Mouse (Mus musculus) hindbrain, embryonic 16.5 days (tissue): ENCODE measurements around the gene Mrtfa. TPM values are rescaled to one million over a fixed set of nuclear protein-coding genes. Genes with fewer than 3 reads are reported as not detected.

Source experiments
- ATAC-seq: fragments of 200-750 bp; cut with Nextera tagmentation; 2 replicates; pipeline ENCODE4 v1.8.0; 2017; ENCODE audit warnings: moderate TSS enrichment, moderate library complexity
- H3K27ac ChIP-seq: fragments of 300-500 bp; sonication (generic); 2 replicates; pipeline ENCODE4 v1.5.1; 2014; ENCODE audit warnings: low read depth, mild to moderate bottlenecking, control low read depth, low read length, moderate library complexity
- H3K27me3 ChIP-seq: fragments of 300-500 bp; sonication (generic); replicated peaks from 2 replicates; pipeline ENCODE4 v1.6.1; 2014; ENCODE audit warnings: low read length; ENCODE audit not compliant: control insufficient read depth, insufficient read depth
- H3K36me3 ChIP-seq: fragments of 300-500 bp; sonication (generic); 2 replicates; pipeline ENCODE4 v1.6.1; 2014; ENCODE audit warnings: mild to moderate bottlenecking, low read length, moderate library complexity, mixed read lengths; ENCODE audit not compliant: control insufficient read depth, insufficient read depth
- H3K4me1 ChIP-seq: fragments of 300-500 bp; sonication (generic); 2 replicates; pipeline ENCODE4 v1.6.1; 2014; ENCODE audit warnings: low read depth, low read length; ENCODE audit not compliant: control insufficient read depth, insufficient read depth
- H3K4me2 ChIP-seq: fragments of 300-500 bp; sonication (generic); 2 replicates; pipeline ENCODE4 v1.6.1; 2014; ENCODE audit warnings: mild to moderate bottlenecking, low read length, control low read depth, moderate library complexity
- H3K4me3 ChIP-seq: fragments of 300-500 bp; sonication (generic); 2 replicates; pipeline ENCODE4 v1.5.1; 2014; ENCODE audit warnings: mild to moderate bottlenecking, low read length, control low read depth, moderate library complexity
- H3K9ac ChIP-seq: fragments of 300-500 bp; sonication (generic); 2 replicates; pipeline ENCODE4 v1.6.1; 2014; ENCODE audit warnings: low read depth, mild to moderate bottlenecking, control low read depth, low read length, moderate library complexity
- H3K9me3 ChIP-seq: fragments of 300-500 bp; sonication (generic); 2 replicates; pipeline ENCODE4 v1.6.1; 2014; ENCODE audit warnings: mild to moderate bottlenecking, low read length, moderate library complexity; ENCODE audit not compliant: control insufficient read depth
- WGBS: fragments of 180-500 bp; shearing (Covaris S2); extraction: QIAGEN DNeasy Blood & Tissue Kit; methylation state at CpG from one replicate; pipeline ENCODE4 v1.1.7; 2014; 5-methylcytosine and 5-hydroxymethylcytosine counted together
- polyA plus RNA-seq: library from polyadenylated mRNA; unstranded; fragments of >200 nt; fragmentation: Nextera tagmentation; extraction: Ambion mirVana; gene quantifications from 2 replicates; pipeline ENCODE4 v1.2.1, GENCODE M21; 2015

Mrtfa gene
- polyA plus RNA-seq, 1 experiment from 2014 or later, result 24.1 TPM

DNA sequence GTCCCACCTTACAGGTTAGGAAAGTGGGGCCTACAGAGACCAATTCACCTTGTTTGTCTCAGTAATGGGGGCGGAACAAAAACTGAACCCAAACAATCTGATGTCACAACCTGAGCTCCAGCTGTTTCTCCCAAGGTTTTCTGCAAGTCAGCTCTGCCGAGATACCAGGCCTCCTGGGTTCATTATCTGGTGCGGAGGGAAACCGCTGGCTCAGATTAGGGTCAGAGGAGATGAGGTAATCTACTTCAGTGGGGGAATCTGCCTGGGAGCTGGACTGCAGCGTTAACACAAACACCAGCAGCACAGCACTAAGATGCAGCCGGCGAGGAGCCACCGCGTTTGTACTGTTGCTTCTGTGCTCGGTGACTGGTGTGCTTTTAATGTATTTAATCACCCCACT, 143.1 kb downstream of the Mrtfa start:
- Histone ChIP-seq H3K4me1 (no peaks in the 10 kb centered on the region), H3K4me3 (no peak overlapping the region), H3K9me3 (no peaks in the 10 kb centered on the region), H3K27me3 (no peaks in the 10 kb centered on the region), H3K4me2 (no peak overlapping the region), H3K9ac (no peak overlapping the region), H3K27ac (no peak overlapping the region), H3K36me3 (no peaks in the 10 kb centered on the region)
- WGBS, result 66% methylated on average over 10 of the region's 10 CpGs
- ATAC-seq, result no peak

GRCm38 (mm10) chr15:81046061-81046460, 144.5 kb downstream of the Mrtfa start:
- WGBS, result 96% methylated on average over 7 of the region's 7 CpGs
- Histone ChIP-seq H3K27ac (no peak overlapping the region), H3K4me3 (no peak overlapping the region), H3K4me2 (no peak overlapping the region), H3K36me3 (no peaks in the 10 kb centered on the region), H3K9ac (no peak overlapping the region), H3K9me3 (no peaks in the 10 kb centered on the region), H3K27me3 (no peaks in the 10 kb centered on the region), H3K4me1 (no peaks in the 10 kb centered on the region)
- no peak for ATAC-seq

GRCm38 (mm10) chr15:81045336-81045735, 145.2 kb downstream of the Mrtfa start:
- Histone ChIP-seq H3K27me3 (no peaks in the 10 kb centered on the region), H3K36me3 (no peaks in the 10 kb centered on the region), H3K9me3 (no peaks in the 10 kb centered on the region), H3K27ac (no peak overlapping the region), H3K4me2 (no peak overlapping the region), H3K9ac (no peak overlapping the region), H3K4me1 (no peaks in the 10 kb centered on the region), H3K4me3 (no peak overlapping the region)
- WGBS, result 94% methylated on average over 4 of the region's 4 CpGs
- ATAC-seq, result no peak

- Histone ChIP-seq H3K36me3 (no peaks in the 10 kb centered on the region), H3K9me3 (no peaks in the 10 kb centered on the region), H3K27me3 (no peaks in the 10 kb centered on the region), H3K4me2 (no peak overlapping the region), H3K4me3 (no peak overlapping the region), H3K9ac (no peak overlapping the region), H3K4me1 (no peaks in the 10 kb centered on the region), H3K27ac (no peak overlapping the region)
- no peak for ATAC-seq
- 87% methylated on average over 9 of the region's 9 CpGs for WGBS
These were observed 146.1 kb downstream of the Mrtfa start for GRCm38 (mm10) chr15:81044446-81044845.

DNA sequence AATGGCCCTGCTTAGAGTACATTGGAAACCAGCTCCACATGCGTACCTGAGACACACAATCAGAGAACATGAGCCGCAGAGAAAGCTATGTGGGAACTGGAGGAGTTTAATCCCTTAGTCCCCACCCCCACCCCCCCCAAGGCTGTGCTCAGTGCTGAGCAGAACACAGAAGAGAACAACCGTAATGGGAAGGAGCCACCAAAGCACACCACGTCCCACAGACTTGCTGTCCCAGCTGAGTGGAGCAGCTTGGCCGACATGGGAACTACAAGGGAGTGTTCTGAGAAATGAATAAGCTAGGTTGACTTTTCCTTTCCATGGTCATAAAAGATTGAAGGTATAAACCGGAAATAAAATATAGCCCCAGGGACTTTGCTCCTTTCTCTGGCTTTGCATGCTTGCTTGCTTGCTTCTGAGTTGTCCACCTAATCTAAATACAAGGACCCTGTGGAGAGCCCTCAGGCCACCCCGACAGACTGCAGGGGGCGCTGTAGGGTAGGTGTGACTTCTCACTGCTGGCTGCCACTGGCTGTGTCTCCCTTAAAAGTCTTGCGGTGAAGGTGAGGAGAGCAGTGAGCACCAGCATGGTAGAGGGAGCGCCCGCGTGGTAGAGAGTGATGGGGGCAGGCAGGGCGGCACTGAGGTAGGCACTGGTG, 148.2 kb downstream of the Mrtfa start:
- no peaks in the 10 kb centered on the region for H3K27me3 ChIP-seq
- no peak for ATAC-seq
- H3K9me3 ChIP-seq, result no peaks in the 10 kb centered on the region
- H3K4me2 ChIP-seq, result no peak overlapping the region
- no peaks in the 10 kb centered on the region for H3K4me1 ChIP-seq
- no peaks in the 10 kb centered on the region for H3K36me3 ChIP-seq
- WGBS, result 72% methylated on average over 13 of the region's 13 CpGs
- H3K4me3 ChIP-seq, result no peak overlapping the region
- no peak overlapping the region for H3K27ac ChIP-seq
- H3K9ac ChIP-seq, result no peak overlapping the region

- Histone ChIP-seq H3K4me3 (no peak overlapping the region), H3K27me3 (no peaks in the 10 kb centered on the region), H3K9me3 (no peaks in the 10 kb centered on the region), H3K36me3 (no peaks in the 10 kb centered on the region), H3K4me1 (no peaks in the 10 kb centered on the region), H3K27ac (no peak overlapping the region), H3K9ac (no peak overlapping the region), H3K4me2 (no peak overlapping the region)
- WGBS, result 82% methylated on average over 4 of the region's 4 CpGs
- no peak for ATAC-seq
These were observed 148.8 kb downstream of the Mrtfa start for GRCm38 (mm10) chr15:81041767-81042166.

DNA sequence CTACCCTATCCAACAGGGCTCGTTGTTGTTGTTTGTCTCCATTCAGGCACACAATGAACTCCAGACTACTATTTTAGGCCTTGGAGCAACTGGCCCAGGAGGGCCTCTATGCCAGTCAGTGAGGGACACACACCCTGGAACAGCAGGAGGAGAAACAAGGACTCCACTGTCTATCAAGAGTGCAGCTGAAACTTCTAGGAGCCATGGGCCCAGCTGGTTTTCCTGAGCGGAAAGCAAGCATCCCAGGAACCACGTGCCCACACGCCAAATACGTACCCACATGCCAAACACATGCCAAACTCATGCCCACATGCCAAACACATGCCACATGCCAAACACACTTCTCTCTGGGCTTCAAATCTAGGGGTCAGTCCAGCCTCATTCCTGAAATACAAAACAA, 152.1 kb downstream of the Mrtfa start:
- Histone ChIP-seq H3K27me3 (no peaks in the 10 kb centered on the region), H3K36me3 (no peaks in the 10 kb centered on the region), H3K9me3 (no peaks in the 10 kb centered on the region), H3K27ac (no peak overlapping the region), H3K4me1 (peaks cover 2% of the 10 kb centered on the region), H3K4me2 (no peak overlapping the region), H3K9ac (no peak overlapping the region), H3K4me3 (no peak overlapping the region)
- WGBS, result 90% methylated on average over 5 of the region's 5 CpGs
- no peak for ATAC-seq

GRCm38 (mm10) chr15:81035417-81036162, 155.0 kb downstream of the Mrtfa start:
- H3K4me2 ChIP-seq, result no peak overlapping the region
- no peak overlapping the region for H3K27ac ChIP-seq
- no peaks in the 10 kb centered on the region for H3K36me3 ChIP-seq
- no peaks in the 10 kb centered on the region for H3K9me3 ChIP-seq
- H3K4me3 ChIP-seq, result no peak overlapping the region
- ATAC-seq, result no peak
- no peak overlapping the region for H3K9ac ChIP-seq
- WGBS, result 73% methylated on average over 12 of the region's 12 CpGs
- no peaks in the 10 kb centered on the region for H3K27me3 ChIP-seq
- peaks cover 5% of the 10 kb centered on the region for H3K4me1 ChIP-seq

DNA sequence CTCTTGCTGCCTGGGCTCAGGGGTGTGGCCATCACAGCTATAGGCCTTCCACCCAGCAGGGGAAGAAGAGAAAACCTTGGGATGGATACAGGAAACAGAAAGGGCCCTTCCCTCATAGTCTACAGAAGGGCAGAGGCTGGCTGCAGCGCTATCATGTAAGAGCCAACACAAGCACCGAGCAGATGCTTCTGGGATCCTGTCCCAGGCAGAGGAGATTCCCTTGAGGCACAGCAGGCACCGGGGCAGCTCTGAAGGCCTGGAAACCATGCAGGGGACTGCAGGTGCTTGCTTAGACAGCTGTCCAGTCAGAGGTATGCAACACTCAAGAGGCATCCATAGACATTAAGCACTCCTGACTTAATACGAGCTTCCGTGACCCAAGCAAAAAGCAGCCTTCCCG, 156.4 kb downstream of the Mrtfa start:
- Histone ChIP-seq H3K9ac (no peak overlapping the region), H3K27ac (no peak overlapping the region), H3K36me3 (no peaks in the 10 kb centered on the region)

More for the DNA sequence above, 156.4 kb downstream of the Mrtfa start:
- WGBS, result 68% methylated on average over 6 of the region's 6 CpGs
- Histone ChIP-seq H3K4me3 (no peak overlapping the region), H3K4me2 (no peak overlapping the region), H3K27me3 (no peaks in the 10 kb centered on the region), H3K9me3 (no peaks in the 10 kb centered on the region), H3K4me1 (peaks cover 5% of the 10 kb centered on the region)
- ATAC-seq, result no peak
